Mouse (Mus musculus) heart, postnatal 25 days (tissue): ENCODE data around the gene 4930404H24Rik. TPM values are rescaled to one million over a fixed set of nuclear protein-coding genes. Genes with fewer than 3 reads are reported as not detected.

Experiments
- DNase-seq: peaks from one replicate; pipeline ENCODE4 v3.0.0; 2022; ENCODE audit warnings: low spot score
- intact Hi-C: fragments of 180-260 bp; cut with DNase I; formaldehyde crosslinking; loops from one replicate; pipeline ENCODE4 v1.15.1; 2025
- total RNA-seq, 2 experiments: library from RNA; stranded (reverse); gene quantifications; 2 replicates each; pipeline ENCODE4 v1.2.3; 2021

4930404H24Rik gene
- total RNA-seq: not detected

- intact Hi-C loops: loop anchor here (5.0 kb wide), 1 partner anchor 35 kb away; the partner anchor contains the start of gene Nol4l
- DNase-seq: no peak
Observed at GRCm38 (mm10) chr2:153492573-153493392, at the start of gene 4930404H24Rik. Gene 4930404H24Rik, plus strand, starts transcription at chr2:153492790.

DNA sequence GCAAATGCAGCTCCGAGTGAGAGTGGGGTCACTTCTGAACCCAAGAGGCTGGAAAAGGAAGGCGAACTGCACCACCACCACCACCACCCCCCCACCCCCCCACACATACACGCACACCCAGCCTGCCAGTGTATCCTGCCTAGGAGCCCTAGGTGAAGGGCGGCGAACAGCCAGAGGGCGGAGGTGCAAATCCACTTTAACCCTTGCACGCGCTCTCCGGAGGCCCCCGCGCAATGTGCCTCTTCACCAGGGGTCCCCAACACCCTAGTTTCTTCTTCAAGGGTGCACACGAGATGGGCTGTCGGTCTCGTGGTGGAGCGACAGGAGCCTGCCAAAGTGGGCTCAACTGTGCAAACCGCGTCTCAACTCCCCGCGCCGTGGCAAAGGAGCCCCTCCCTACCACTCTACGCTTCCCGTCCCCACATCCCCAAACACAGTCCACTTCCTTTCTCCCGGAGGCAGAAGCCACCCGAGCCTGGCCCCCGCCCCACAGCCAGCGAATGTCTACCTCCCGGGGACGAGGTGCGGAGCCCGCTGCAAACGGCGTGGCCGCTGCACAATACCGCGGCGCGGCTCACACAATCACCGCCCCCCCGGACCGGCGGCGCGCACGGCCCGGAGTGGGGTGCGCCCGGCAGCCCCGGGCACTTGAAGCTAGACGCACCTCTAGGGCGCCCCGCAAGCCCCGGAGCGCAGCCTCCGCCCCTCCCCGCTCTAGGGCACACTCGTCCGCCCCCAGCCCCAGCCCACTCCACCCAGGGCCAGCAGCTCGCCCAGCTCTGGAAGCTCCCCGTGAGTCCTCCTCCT is 49.0 kb upstream of the 4930404H24Rik start:
- intact Hi-C loops: loop anchor here (5.0 to 10.0 kb wide), 2 partner anchors 96 to 289 kb away; partner anchors contain the start of gene Asxl1
- DNase-seq: no peak

DNA sequence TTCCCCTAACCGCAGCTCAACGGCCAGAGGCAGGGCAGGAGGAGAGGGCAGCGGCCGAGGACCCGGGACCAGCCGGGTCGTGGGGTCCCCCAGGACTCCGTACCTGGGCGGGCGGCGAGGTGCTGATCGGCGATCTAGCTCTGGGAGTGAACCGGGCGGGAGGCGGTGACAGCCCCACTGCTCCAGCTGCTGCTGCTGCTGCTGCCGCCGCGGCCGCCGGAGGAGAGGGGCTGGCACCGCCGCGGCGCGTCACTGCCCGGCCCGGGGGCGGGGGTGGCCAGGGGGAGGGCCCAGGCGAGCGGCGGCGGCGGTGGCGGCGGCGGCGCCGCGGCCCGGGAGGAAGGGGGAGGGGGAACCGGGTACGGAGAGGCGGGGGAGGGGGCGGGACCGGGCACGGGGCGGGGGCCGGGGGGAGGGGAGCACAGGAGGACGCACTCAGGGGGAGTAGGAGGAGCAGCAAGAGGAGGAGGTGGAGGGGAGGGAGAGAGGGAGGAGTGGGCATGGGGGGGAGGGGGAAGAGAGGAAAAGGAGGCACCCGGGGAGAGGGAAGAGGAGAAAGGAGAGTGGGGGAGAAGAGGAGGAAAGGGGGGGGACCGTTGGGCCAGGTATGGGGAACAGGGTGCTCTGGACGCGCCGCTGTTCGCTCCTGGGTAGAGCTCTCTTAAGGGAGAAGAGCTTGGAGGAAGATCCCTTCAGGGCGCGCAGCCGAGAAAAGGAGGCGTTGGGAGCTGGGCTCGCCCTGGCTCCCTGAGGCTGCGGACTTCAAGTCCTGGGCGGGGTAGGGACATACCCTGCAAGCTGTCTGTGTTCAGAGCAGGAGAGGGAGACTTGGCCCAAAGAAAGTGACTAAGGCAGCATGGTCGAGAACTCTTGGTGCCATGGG is 48.1 kb upstream of the 4930404H24Rik start:
- intact Hi-C loops: loop anchor here (5.0 to 10.0 kb wide), 3 partner anchors 97 to 290 kb away; partner anchors contain the start of genes Asxl1 and Kif3b
- peak; percentile 48 for DNase-seq

DNA sequence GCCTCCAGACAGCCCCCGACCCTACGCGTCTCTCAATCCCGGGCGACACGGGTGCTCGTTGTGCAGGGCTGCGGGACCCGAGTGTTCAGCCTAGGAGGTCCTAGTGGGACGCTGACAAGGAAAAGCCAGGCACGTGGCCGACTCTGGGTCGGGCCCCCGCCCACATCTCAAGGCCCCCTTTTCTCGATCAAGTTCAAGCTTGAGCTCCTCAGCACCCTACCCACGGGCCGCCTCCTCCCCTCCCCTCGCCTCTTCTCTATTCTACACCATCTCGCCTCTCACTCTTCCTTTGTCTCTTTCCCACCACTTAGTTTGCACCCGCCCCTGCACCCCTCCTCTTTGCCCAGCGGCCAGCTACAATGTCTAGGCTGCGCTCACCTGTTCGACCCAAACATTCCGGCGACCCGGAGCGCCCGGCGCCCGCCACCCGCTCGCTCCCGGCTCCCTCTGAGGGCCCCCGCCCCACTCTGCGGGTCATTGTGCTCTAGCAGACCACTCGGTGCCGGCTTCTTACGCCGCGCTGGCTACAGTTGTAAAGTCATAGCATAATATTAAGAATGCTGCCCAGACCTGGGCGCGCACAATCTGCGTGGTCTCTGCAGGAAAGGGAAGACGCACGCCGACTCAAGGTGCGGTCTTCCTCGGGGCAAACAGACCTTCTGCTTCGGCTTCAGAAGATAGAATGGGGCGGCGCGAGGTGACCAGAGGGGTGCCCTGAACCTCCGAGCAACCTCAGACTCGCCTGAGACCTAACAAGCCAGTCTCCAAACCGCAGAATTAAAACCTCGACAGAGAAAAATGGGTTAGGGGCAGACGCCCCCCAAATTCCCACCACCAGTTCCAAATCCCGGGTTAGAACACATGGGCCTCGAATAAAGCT is 47.2 kb upstream of the 4930404H24Rik start:
- intact Hi-C loops: loop anchor here (5.0 to 10.0 kb wide), 2 partner anchors 153 to 291 kb away; partner anchors contain the start of gene Kif3b
- DNase-seq: no peak

- no peak for DNase-seq
- intact Hi-C loops: loop anchor here (5.0 to 10.0 kb wide), 2 partner anchors 154 to 291 kb away; partner anchors contain the start of gene Kif3b
Observed at GRCm38 (mm10) chr2:153446017-153446408, 46.6 kb upstream of the 4930404H24Rik start.

DNA sequence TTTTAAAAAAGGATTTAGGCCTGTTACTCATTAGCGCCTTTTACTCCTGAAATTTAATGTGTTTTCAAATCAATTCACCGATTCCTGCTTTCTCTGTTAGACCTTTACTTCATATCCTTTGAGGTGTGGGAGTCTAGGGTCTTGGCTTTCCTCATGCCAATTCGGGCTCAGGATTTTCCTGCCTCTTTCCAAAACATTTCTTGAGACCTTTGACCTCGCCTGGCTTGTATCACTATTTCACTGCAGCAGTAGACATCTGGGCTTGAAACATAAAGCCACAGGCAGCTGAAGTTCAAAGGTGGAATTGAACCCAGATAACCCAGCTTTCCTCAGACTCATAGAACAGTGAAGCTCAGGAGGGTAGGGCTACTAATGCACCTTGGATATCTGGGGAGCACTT is 46.1 kb upstream of the 4930404H24Rik start:
- intact Hi-C loops: loop anchor here (5.0 to 10.0 kb wide), 2 partner anchors 154 to 292 kb away; partner anchors contain the start of gene Kif3b

DNA sequence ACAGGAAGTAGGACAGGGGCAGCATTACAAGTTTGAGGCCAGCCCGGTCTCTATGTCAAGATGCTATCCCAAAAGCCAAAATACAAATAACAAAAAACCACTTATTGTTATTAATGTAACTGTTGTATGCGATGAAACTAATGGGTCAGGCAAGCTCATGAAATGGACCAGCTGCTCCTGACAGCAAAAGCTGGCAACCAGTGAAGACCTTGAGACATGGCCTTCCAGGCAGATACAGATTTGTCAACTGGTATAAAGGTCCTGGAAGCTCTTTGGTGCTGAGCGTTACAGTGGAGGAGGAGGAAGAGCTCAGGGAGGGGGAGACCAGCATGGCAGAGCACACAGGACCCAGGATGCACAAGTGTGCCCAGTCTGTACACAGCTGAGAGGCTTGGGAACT is 44.9 kb upstream of the 4930404H24Rik start:
- intact Hi-C loops: loop anchor here (5.0 to 10.0 kb wide), 2 partner anchors 155 to 293 kb away; partner anchors contain the start of gene Kif3b

More for the DNA sequence above, 46.1 kb upstream of the 4930404H24Rik start:
- DNase-seq: no peak

GRCm38 (mm10) chr2:153448519-153448918 is 44.1 kb upstream of the 4930404H24Rik start:
- no peak for DNase-seq
- intact Hi-C loops: loop anchor here (5.0 to 10.0 kb wide), 2 partner anchors 156 to 294 kb away; partner anchors contain the start of gene Kif3b

More for the DNA sequence above, 44.9 kb upstream of the 4930404H24Rik start:
- DNase-seq: no peak

GRCm38 (mm10) chr2:153453961-153454759 is 38.4 kb upstream of the 4930404H24Rik start:
- no peak for DNase-seq
- intact Hi-C loops: no loop called here

DNA sequence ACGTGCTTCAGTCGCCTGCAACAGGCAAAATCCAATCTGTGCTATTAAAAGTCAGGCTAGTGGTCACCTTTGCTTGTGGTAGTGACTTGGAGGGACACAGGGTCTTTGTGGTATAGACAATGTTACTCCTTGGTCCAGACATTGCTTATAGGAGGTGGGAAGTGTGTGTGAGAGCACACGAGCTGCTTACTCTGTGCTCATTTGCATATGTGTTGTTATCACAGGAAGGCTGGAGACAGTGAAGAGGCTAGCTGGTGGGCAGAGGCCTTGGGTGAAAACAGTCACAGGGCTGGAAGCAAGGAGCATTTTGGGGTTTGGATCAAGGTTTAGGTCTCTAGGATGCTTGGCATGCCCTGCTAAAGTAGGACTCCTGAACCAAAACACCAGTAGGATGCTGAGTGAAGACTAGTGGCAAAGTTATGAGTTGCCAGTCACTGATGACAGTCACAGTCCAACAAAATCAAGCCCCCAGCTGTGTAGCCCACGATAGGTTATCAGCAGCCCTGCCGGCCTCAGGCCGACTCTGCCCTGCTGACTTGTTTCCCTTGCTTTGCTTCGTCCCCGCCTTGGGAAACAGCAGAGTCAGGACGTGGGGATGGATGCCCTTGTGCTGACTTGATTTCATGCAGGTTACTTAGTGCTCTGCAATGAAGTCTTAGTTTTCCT is 37.6 kb upstream of the 4930404H24Rik start:
- DNase-seq: no peak
- intact Hi-C loops: no loop called here

DNA sequence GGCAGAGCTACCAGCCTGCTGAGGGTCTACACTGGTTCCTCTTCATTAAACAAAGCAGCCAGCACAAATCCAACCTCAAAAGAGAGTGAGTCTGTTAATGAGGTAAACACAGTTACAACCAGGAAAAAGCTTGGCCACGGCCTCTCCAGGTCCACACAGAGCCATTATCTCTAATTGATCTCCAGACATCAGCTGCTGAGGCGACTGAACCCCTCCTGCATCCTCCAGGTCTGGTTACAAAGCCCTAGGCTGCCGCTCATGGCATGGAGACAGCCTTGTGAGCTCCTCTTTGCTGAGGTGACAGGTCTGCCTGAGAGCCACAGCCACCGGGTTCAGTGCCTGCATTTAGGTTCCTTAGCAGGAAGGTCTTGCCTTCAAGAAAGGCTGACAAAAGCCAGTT is 35.1 kb upstream of the 4930404H24Rik start:
- no peak for DNase-seq
- intact Hi-C loops: no loop called here

GRCm38 (mm10) chr2:153458022-153458441 is 34.6 kb upstream of the 4930404H24Rik start:
- DNase-seq: peak; percentile 39
- intact Hi-C loops: no loop called here

DNA sequence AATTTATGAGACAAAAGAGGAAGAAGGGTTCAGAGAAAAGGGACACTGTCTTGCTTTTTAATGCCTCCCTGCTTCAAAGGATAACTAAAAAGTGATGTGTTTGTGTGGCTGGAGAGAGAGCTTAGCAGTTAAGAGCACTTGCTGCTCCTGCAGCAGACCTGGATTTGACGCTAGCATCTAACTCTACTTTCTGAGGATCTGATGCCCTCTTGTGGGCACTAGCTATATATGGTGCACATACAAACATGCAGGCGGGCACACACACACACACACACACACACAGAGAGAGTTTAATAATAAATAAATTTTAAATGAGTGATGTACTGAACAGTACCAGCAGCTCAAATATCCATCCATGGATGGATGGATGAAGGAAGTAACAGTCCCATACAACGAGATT is 29.3 kb upstream of the 4930404H24Rik start:
- intact Hi-C loops: loop anchor here (5.0 kb wide), 1 partner anchor 306 kb away; no protein-coding TSS in a partner anchor
- DNase-seq: no peak

DNA sequence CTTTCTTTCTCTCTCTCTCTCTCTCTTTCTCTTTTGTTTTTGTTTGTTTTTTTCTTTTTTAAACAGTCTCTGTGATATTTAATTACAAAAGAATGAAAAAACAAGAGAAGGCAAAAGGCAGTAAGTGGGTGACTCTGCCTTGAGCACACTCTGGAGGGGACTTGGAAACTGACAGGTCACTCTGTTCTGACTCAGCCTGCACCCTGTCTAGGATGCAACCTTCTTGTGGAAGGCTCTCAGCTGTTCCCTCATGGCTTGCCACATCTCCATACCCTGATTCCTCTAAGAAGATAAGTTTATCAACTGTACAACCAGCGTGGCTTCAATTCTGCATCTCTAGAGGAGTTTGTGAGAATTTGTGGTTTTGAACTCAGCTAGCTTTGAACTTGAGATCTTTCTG is 25.2 kb upstream of the 4930404H24Rik start:
- DNase-seq: no peak
- intact Hi-C loops: no loop called here

GRCm38 (mm10) chr2:153469317-153469716 is 23.3 kb upstream of the 4930404H24Rik start:
- intact Hi-C loops: no loop called here
- no peak for DNase-seq

DNA sequence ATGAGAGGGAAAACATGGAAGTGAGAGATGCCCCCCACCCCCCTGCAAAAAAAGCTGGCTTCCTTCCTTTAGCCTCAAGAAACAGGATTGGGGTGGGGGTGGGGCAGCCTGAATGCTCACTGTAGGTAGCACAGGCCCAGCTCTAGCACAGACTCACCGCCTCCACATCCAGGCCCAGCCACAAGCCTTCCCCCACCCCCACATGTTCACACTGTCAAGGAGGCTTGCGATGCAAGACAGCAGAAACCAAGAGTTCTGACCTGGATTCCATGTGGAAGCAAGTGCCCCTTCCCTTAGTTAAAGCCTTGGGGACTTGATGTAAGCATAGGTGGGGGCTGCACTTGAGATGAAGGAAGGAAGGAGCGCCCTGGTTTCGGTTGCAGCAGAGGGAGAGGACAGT is 22.8 kb upstream of the 4930404H24Rik start:
- intact Hi-C loops: no loop called here
- no peak for DNase-seq

DNA sequence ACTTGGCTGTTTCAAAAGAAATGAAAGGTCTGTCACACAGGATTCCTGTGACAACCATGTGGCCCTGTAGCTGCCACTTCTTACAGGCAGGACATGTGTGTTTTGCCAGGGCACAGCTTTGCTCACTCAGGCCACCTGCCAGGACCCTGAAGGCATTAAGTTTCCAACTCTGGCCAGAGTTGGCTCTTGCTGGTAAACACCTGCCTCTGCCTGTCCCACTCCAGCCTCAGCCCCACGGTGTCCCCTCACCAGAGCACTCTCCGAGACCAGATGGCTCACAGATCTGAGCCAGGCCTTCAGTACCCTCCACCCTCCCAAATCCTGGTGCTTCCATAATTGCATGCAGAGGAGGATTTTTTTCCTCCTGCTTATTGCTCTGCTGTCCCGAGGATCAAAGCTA is 21.6 kb upstream of the 4930404H24Rik start:
- intact Hi-C loops: no loop called here
- DNase-seq: no peak
